Mouse (Mus musculus) cerebellum, adult (tissue): Measurements from ENCODE around the gene Gtf3c5.

Source experiments
- ATAC-seq: cut with Nextera tagmentation; 2 replicates; pipeline ENCODE4 v1.9.2; 2017; ENCODE audit warnings: mild to moderate bottlenecking, moderate library complexity, mixed read lengths; ENCODE audit not compliant: insufficient number of reproducible peaks, low FRiP score, low TSS enrichment

Gtf3c5 gene

GRCm38 (mm10) chr2:28536766-28537633, 46.6 kb downstream of the Gtf3c5 start:
- ATAC-seq: no peak

GRCm38 (mm10) chr2:28536166-28536565, 47.4 kb downstream of the Gtf3c5 start:
- ATAC-seq: no peak

GRCm38 (mm10) chr2:28535650-28536049, 47.9 kb downstream of the Gtf3c5 start:
- peak; percentile 16; the same call in 1 of the 2 replicates for ATAC-seq

GRCm38 (mm10) chr2:28535263-28535540, 48.3 kb downstream of the Gtf3c5 start:
- ATAC-seq: peak; percentile 54; the same call in 1 of the 2 replicates

- ATAC-seq: no peak
Measured at GRCm38 (mm10) chr2:28534436-28535262, 48.9 kb downstream of the Gtf3c5 start.

GRCm38 (mm10) chr2:28533901-28534435, 49.6 kb downstream of the Gtf3c5 start:
- ATAC-seq: no peak

- peak; percentile 69; the same call in 1 of the 2 replicates for ATAC-seq
Measured at GRCm38 (mm10) chr2:28532938-28533771, 50.4 kb downstream of the Gtf3c5 start.

GRCm38 (mm10) chr2:28530311-28530710, 53.2 kb downstream of the Gtf3c5 start:
- ATAC-seq: no peak

GRCm38 (mm10) chr2:28529856-28530255, 53.7 kb downstream of the Gtf3c5 start:
- ATAC-seq: no peak

GRCm38 (mm10) chr2:28528354-28528730, 55.2 kb downstream of the Gtf3c5 start:
- ATAC-seq: no peak

- ATAC-seq: no peak
Measured at GRCm38 (mm10) chr2:28527436-28528353, 55.9 kb downstream of the Gtf3c5 start.

- ATAC-seq: no peak
Measured at GRCm38 (mm10) chr2:28525943-28526876, 57.3 kb downstream of the Gtf3c5 start.

GRCm38 (mm10) chr2:28525219-28525942, 58.2 kb downstream of the Gtf3c5 start:
- peak; percentile 54; the same call in 1 of the 2 replicates for ATAC-seq

- no peak for ATAC-seq
Measured at GRCm38 (mm10) chr2:28524406-28524805, 59.1 kb downstream of the Gtf3c5 start.

GRCm38 (mm10) chr2:28523643-28524117, 59.9 kb downstream of the Gtf3c5 start:
- no peak; the same call in 1 of the 2 replicates for ATAC-seq

GRCm38 (mm10) chr2:28522166-28522565, 61.4 kb downstream of the Gtf3c5 start:
- no peak for ATAC-seq

GRCm38 (mm10) chr2:28521571-28522151, 61.9 kb downstream of the Gtf3c5 start:
- ATAC-seq: no peak
